Mouse (Mus musculus) heart, postnatal 0 days (tissue): ENCODE measurements around the gene Homer2. TPM values are rescaled to one million over a fixed set of nuclear protein-coding genes. Genes with fewer than 3 reads are reported as not detected.

Experiments used
- ATAC-seq: fragments of 200-750 bp; cut with Nextera tagmentation; 2 replicates; pipeline ENCODE4 v1.8.0; 2017; ENCODE audit warnings: low read depth, moderate number of reproducible peaks, moderate library complexity; ENCODE audit not compliant: insufficient read depth
- DNase-seq: peaks from one replicate; pipeline ENCODE4 v3.0.0-alpha.2; 2016; ENCODE audit warnings: low spot score
- H3K27ac ChIP-seq: fragments of 300-500 bp; sonication (generic); 2 replicates; pipeline ENCODE4 v1.5.1; 2014; ENCODE audit warnings: low read depth, mild to moderate bottlenecking
- H3K27me3 ChIP-seq: fragments of 300-500 bp; sonication (generic); 2 replicates; pipeline ENCODE4 v1.6.1; 2014; ENCODE audit warnings: low read length, mixed read lengths; ENCODE audit not compliant: control insufficient read depth, insufficient read depth
- H3K36me3 ChIP-seq: fragments of 300-500 bp; sonication (generic); replicated peaks from 2 replicates; pipeline ENCODE4 v1.6.1; 2014; ENCODE audit warnings: low read length, mixed read lengths; ENCODE audit not compliant: control insufficient read depth, insufficient read depth
- H3K4me1 ChIP-seq: fragments of 300-500 bp; sonication (generic); 2 replicates; pipeline ENCODE4 v1.6.1; 2014; ENCODE audit warnings: antibody characterized with exemption; ENCODE audit not compliant: control insufficient read depth, insufficient read depth
- H3K4me2 ChIP-seq: fragments of 300-500 bp; sonication (generic); 2 replicates; pipeline ENCODE4 v1.6.1; 2014; ENCODE audit warnings: low read depth, mild to moderate bottlenecking, low read length, moderate library complexity
- H3K4me3 ChIP-seq: fragments of 300-500 bp; sonication (generic); 2 replicates; pipeline ENCODE4 v1.5.1; 2014; ENCODE audit warnings: low read depth, low read length
- H3K9ac ChIP-seq: fragments of 300-500 bp; sonication (generic); replicated peaks from 2 replicates; pipeline ENCODE4 v1.6.1; 2014; ENCODE audit warnings: low read depth, low read length, mixed read lengths
- H3K9me3 ChIP-seq: fragments of 300-500 bp; sonication (generic); replicated peaks from 2 replicates; pipeline ENCODE4 v1.6.1; 2016; ENCODE audit warnings: low read length; ENCODE audit not compliant: control insufficient read depth
- CTCF ChIP-seq: IDR thresholded peaks from 2 replicates; pipeline ENCODE4 v1.5.1; 2016; ENCODE audit warnings: antibody characterized with exemption, control low read depth, low read depth
- EP300 ChIP-seq: IDR thresholded peaks from 2 replicates; pipeline ENCODE4 v1.6.1; 2016; ENCODE audit warnings: antibody characterized with exemption, low read depth
- WGBS: fragments of 180-500 bp; shearing (Covaris S2); extraction: QIAGEN DNeasy Blood & Tissue Kit; methylation state at CpG from one replicate; pipeline ENCODE4 v1.1.7; 2014; 5-methylcytosine and 5-hydroxymethylcytosine counted together
- polyA plus RNA-seq: library from polyadenylated mRNA; unstranded; fragments of >200 nt; fragmentation: Nextera tagmentation; extraction: Ambion mirVana; gene quantifications from 2 replicates; pipeline ENCODE4 v1.2.1, GENCODE M21; 2015
- total RNA-seq: library from RNA; depleted of rRNA; stranded (reverse); fragments of >200 nt; gene quantifications from 2 replicates; pipeline ENCODE4 v1.2.3, GENCODE M21; 2014; ENCODE audit warnings: low replicate concordance

The Homer2 gene
- total and polyA plus RNA-seq, 2 experiments from 2014 or later, result 19.5 to 51.3 TPM

GRCm38 (mm10) chr7:81735300-81736048, 28.1 kb upstream of the Homer2 start:
- no peaks in the 10 kb centered on the region for H3K4me1 ChIP-seq
- no peaks in the 10 kb centered on the region for H3K36me3 ChIP-seq
- no peak overlapping the region for H3K4me3 ChIP-seq
- no peak for DNase-seq
- H3K9me3 ChIP-seq, result no peaks in the 10 kb centered on the region
- no peak overlapping the region for H3K4me2 ChIP-seq
- no peak overlapping the region for H3K9ac ChIP-seq
- 62% methylated on average over 9 of the region's 9 CpGs for WGBS
- ATAC-seq, result no peak
- TF ChIP-seq EP300 (no peak), CTCF (no peak)
- no peaks in the 10 kb centered on the region for H3K27me3 ChIP-seq
- no peak overlapping the region for H3K27ac ChIP-seq

- 75% methylated on average over 12 of the region's 12 CpGs for WGBS
- no peak overlapping the region for H3K27ac ChIP-seq
- DNase-seq, result no peak
- no peak for TF ChIP-seq EP300
- TF ChIP-seq CTCF, result no peak
- H3K27me3 ChIP-seq, result no peaks in the 10 kb centered on the region
- no peaks in the 10 kb centered on the region for H3K36me3 ChIP-seq
- H3K4me2 ChIP-seq, result no peak overlapping the region
- H3K9ac ChIP-seq, result no peak overlapping the region
- H3K9me3 ChIP-seq, result no peaks in the 10 kb centered on the region
- no peak overlapping the region for H3K4me3 ChIP-seq
- no peaks in the 10 kb centered on the region for H3K4me1 ChIP-seq
- no peak for ATAC-seq
Measured at GRCm38 (mm10) chr7:81732183-81733089, 25.1 kb upstream of the Homer2 start.

GRCm38 (mm10) chr7:81731181-81731651, 23.9 kb upstream of the Homer2 start:
- DNase-seq (no peak), ATAC-seq (no peak)
- no peak overlapping the region for H3K4me3 ChIP-seq
- no peaks in the 10 kb centered on the region for H3K9me3 ChIP-seq
- no peak overlapping the region for H3K27ac ChIP-seq
- H3K4me2 ChIP-seq, result no peak overlapping the region
- H3K27me3 ChIP-seq, result no peaks in the 10 kb centered on the region
- no peak for TF ChIP-seq EP300
- TF ChIP-seq CTCF, result no peak
- H3K36me3 ChIP-seq, result no peaks in the 10 kb centered on the region
- no peak overlapping the region for H3K9ac ChIP-seq
- WGBS, result 82% methylated on average over 6 of the region's 6 CpGs
- H3K4me1 ChIP-seq, result peaks cover 4% of the 10 kb centered on the region; the same call in 1 of the 2 replicates

GRCm38 (mm10) chr7:81729787-81730186, 22.5 kb upstream of the Homer2 start:
- H3K27ac ChIP-seq, result no peak overlapping the region
- DNase-seq (no peak), ATAC-seq (no peak)
- no peaks in the 10 kb centered on the region for H3K36me3 ChIP-seq
- no peak overlapping the region for H3K4me3 ChIP-seq
- TF ChIP-seq EP300, result no peak
- TF ChIP-seq CTCF, result no peak
- H3K9ac ChIP-seq, result no peak overlapping the region
- 72% methylated on average over 9 of the region's 9 CpGs for WGBS
- no peaks in the 10 kb centered on the region for H3K9me3 ChIP-seq
- H3K27me3 ChIP-seq, result no peaks in the 10 kb centered on the region
- peaks cover 11% of the 10 kb centered on the region; the same call in 1 of the 2 replicates for H3K4me1 ChIP-seq
- no peak overlapping the region for H3K4me2 ChIP-seq

- TF ChIP-seq EP300 (no peak), CTCF (no peak)
- no peaks in the 10 kb centered on the region for H3K36me3 ChIP-seq
- no peaks in the 10 kb centered on the region for H3K27me3 ChIP-seq
- no peak overlapping the region for H3K4me3 ChIP-seq
- 83% methylated on average over 9 of the region's 9 CpGs for WGBS
- H3K4me2 ChIP-seq, result no peak overlapping the region
- peaks cover 11% of the 10 kb centered on the region; the same call in 1 of the 2 replicates for H3K4me1 ChIP-seq
- no peak for DNase-seq
- no peak overlapping the region for H3K27ac ChIP-seq
- ATAC-seq, result no peak
- H3K9ac ChIP-seq, result no peak overlapping the region
- H3K9me3 ChIP-seq, result no peaks in the 10 kb centered on the region
Measured at GRCm38 (mm10) chr7:81727716-81728115, 20.4 kb upstream of the Homer2 start.
